Mouse (Mus musculus) lung, postnatal 14 days (tissue): ENCODE data around the gene Pus10.
A peak's percentile ranks its signal among the peaks of the same experiment; 100 is the strongest.

Source experiments
- DNase-seq: peaks from one replicate; pipeline ENCODE4 v3.0.0; 2021

The Pus10 gene

DNA sequence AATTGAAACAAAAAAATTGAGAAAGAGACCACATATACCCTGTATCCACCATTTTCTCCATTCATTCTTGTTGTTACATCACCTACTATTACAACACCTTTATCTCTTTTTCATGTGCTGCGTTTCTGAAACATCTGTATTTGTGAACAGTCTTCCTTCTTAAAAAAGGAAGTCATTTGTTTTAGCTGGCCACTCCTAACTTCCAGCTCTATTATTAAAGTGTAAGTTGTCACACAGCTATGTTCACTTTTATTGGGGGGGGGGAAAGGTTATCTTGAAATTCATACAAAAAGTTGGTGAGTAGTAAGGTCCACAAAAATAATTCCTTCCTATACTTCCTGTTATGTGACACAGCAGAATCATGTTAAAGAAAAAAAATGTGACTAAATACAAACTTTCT lies 102.5 kb downstream of the Pus10 start:
- DNase-seq, result no peak

DNA sequence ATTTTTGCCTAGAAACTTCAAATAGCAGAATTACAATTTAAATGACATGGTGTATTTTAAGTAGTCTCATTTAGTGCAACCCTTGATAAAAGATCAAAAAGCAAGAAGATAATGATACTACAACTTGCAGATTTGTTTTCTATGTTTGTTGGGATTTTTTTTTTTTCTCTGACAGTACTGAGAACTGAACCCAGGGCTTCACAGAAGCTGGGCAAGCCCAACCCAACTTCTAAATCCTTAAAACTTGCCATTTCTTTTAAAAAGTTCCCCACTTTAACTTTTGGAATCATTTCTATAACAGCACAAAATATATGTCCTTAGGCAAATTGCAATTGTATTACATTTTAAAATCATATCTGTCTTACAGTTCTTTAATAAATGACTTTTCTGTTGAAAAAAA lies 103.6 kb downstream of the Pus10 start:
- no peak for DNase-seq

DNA sequence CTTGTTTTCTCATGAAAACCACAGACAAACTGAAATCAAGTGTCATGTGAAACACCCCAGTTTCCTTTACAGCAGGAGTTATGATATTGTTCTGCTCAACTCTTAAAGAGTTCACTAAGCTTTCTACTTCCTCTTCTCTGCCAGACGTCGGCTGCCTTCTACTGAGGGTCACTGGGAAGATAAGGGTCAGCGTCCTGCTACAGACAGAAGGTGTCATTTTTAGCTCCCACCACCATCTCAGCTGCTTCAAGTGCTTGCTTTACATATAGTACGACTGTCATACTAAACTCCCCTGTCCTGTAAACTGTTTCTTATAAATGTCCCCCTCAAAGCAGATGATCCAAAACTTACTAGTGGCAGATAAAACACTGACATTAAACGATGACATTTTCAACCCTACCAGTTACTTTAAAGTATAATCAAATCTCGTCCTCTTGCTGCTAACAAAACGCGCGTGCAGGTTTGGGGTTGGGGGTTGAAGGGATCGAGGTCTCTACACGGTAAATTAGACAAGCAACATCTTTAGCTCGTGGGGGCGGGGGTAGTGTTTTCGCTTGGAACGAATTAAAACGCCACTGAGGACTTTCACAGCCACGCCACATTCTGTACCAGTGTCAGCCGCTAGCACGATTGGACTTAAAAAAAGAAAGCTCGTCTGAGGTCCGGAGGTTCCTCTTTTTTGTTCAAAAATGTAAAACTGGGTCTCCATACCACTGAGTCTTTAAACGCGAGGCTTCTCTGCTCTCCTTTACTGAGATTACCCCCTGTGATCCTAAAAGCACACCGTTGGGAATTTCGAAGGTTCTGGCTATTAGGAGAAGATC lies 104.4 kb downstream of the Pus10 start:
- peak; percentile 38 for DNase-seq

DNA sequence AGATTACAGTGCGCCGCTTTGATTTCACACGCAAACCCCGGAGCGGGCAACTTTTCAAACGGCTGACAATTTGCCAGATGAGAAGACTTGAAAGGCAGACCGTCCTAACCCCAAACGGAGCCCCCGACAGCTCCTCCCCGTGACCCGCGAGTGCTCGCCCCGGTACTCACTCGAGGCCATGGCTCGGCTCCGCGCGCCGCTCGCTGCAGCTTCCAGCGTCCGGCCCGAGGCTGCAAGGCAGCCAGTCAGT lies 105.0 kb downstream of the Pus10 start:
- no peak for DNase-seq

DNA sequence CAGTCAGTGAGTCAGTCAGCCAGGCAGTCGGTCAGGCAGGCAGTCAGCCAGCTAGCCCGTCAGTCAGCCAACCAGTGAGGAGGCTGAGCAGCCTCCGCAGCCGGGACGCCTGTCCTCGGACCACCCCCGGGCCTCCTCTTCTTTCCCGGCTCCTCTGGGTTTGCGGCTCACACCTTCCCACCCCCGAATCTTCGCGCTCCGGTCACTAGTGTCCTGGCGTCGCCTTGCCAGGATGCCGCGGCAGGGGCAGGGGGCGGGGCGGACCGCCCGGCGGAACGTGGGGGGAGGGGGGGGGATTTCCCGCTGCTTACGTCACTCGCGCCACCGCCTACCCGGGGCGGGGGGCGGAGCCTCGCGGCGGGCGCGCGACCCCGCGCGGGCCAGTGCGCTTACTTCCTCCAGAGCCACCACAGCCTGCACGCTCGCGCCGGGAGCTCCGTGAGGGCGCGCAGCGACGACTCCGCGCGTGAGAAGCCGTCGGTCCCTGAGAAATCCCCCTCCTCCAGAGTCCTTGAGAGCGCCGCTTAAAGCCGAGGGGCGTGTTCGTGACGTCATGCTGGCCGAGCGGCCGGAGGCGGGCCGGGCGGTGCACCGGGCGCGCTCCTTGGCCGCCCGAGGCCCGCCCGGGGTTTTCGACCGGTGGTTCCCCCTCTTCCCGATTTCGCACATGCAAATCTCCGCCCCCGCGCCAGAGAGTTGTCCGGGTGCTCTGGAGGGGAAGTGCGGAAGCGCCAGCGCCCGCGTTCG lies 105.5 kb downstream of the Pus10 start, which contains the start of gene Rel:
Rel (minus strand) TSS at position 211 of the 747 bp plus-strand sequence.
- peak; percentile 91 for DNase-seq

DNA sequence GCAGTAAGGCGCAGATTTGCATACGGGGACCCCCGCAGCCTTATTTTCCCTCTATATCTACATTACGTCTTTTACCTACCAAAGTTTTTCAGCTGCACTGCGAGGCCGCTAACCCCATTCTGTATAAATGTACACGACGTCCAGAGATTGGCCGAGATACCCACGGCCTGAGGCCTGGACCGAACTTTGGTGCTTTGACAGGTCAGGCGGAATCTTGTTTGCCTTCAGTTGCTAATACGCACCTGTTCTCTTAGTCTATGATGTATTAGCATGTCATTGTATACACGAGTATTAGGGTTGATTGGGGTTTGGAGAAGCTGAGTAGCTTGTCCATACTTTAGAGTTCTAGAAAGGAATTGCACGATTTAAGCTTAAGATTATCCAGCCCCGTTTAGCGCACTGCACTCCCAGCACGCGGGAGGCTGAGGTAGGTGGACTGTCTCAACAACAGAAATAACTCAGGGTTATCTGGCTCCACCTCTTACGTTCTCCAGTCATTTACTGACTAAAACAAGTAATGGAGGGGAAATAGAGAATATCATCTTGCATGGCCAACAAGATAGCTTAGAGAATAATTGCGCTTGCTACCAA lies 106.1 kb downstream of the Pus10 start:
- DNase-seq, result no peak

DNA sequence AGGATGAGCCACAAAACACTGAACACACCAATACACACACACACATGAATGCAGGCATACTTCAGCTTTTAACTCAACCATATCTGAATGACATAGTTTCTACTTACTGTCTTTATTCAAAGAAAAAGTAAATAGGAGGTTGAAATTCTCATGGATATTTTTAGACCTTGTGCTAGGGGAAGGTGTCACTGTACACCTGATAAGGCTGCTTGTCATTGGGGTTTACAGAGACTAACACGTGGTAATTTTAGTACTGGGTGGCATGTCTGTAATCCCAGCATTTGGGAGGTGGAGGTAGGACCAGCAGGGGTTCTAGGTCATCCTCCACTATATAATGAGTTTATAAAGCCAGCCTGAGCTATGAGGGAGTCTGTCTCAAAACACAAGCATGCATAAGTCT lies 107.0 kb downstream of the Pus10 start:
- DNase-seq, result no peak

DNA sequence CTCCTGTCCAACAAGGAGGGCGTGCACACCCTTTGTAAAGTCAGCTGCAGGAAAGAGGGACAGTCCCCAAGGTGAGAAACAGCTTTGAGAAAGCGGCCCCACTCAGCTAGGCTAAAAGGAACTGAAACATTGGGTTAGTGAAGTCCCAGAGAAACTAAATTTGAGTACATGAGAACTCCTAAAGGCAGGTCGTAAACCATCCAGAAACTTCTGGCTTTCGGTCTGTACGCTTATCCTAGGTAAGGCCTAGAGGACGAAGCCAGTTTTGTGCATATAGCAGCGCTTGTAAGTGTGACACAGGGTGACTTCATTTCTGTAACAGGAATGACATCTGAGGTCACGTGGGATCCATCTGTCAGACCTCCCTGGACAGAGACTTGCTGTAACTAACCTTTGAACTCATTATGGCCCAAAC lies 113.3 kb downstream of the Pus10 start:
- DNase-seq, result no peak

DNA sequence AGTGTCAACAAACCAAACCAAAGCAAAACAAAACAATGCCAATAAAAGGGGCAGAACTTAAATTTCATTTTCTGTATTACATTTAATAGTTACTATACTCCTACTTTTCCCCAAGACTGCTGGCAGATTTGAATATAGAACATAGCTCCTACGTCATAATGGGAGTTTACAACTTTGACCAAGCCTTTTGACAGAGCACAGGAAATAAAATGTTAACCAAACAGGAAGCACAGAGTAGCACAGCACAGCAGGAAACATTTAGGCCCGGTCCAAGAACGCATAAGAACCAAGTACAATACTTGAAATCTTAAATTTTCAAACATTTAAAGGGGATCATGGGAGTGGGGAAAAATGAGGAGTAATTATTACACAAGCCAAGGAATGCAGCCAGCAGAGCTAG lies 116.6 kb downstream of the Pus10 start:
- no peak for DNase-seq
